Mouse (Mus musculus) C2C12 (cell line): ENCODE data around the gene Celf2.

ENCODE experiments used
- CEBPB ChIP-seq: IDR thresholded peaks from one replicate; pipeline ENCODE4 v1.6.1; 2011; ENCODE audit warnings: low read depth, mild to moderate bottlenecking, control low read depth, moderate library complexity
- CTCF ChIP-seq: IDR thresholded peaks from one replicate; pipeline ENCODE4 v1.5.1; 2011; ENCODE audit not compliant: control insufficient read depth, insufficient read depth, insufficient read length
- MAX ChIP-seq: IDR thresholded peaks from one replicate; pipeline ENCODE4 v1.6.1; 2011; ENCODE audit warnings: mild to moderate bottlenecking, control low read depth
- USF1 ChIP-seq: IDR thresholded peaks from one replicate; pipeline ENCODE4 v1.6.1; 2011; ENCODE audit warnings: low read depth, mild to moderate bottlenecking, control low read depth, moderate library complexity

DNA sequence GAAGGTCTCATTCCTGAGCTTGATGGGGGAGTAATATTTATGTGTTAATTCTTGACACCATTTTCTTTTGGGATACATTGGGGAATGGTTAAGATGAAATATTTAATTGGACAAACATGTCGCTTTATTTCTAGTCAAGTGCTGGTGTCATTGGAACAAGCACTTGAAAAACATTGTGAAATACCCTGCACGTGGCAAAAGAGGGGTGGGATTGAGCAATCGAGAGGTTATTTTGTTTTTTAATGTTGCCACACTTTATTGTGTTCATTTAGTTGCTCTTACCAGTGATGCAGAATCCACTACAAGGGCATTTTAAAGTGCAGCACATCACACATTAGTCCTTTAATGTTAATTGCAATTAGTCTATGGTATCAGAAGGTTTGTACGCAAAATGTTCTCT lies 242.2 kb downstream of the Celf2 start:
- no peak for TF ChIP-seq CTCF
- TF ChIP-seq MAX: no peak
- TF ChIP-seq USF1: no peak
- TF ChIP-seq CEBPB: no peak
